Mouse (Mus musculus) bone marrow, adult 2 months (tissue): ENCODE data around the gene Dbx1.

Source experiments
- CTCF ChIP-seq: fragments of 200-500 bp; IDR thresholded peaks from 2 replicates; pipeline ENCODE4 v1.5.1; 2011; ENCODE audit warnings: low read length, control low read depth; ENCODE audit not compliant: control insufficient read depth, insufficient read depth
- POLR2A ChIP-seq: fragments of 200-500 bp; IDR thresholded peaks from 2 replicates; pipeline ENCODE4 v1.6.1; 2011; ENCODE audit warnings: low read depth, mild to moderate bottlenecking, control low read depth, low read length, borderline replicate concordance; ENCODE audit not compliant: control insufficient read depth

GRCm38 (mm10) chr7:49604244-49604643, 32.4 kb downstream of the Dbx1 start:
- no peak for TF ChIP-seq CTCF
- TF ChIP-seq POLR2A = no peak
